Mouse (Mus musculus) testis, adult 2 months (tissue): ENCODE data around the gene Slc15a2.

ENCODE experiments used
- CTCF ChIP-seq: fragments of 200-500 bp; IDR thresholded peaks from 2 replicates; pipeline ENCODE4 v1.5.1; 2012; ENCODE audit warnings: low read depth, mild to moderate bottlenecking, inconsistent platforms, low read length, moderate library complexity; ENCODE audit not compliant: control insufficient read depth, insufficient read depth, insufficient replicate concordance
- POLR2A ChIP-seq: fragments of 200-500 bp; IDR thresholded peaks from 2 replicates; pipeline ENCODE4 v1.6.1; 2012; ENCODE audit warnings: low read depth, mild to moderate bottlenecking, inconsistent platforms, low read length, moderate library complexity; ENCODE audit not compliant: control insufficient read depth

GRCm38 (mm10) chr16:36717481-36717880, 67.3 kb downstream of the Slc15a2 start:
- TF ChIP-seq CTCF (no peak), POLR2A (no peak)
